In genomic region chr15:79455106-79455810, GRCm38 (mm10) we compare ENCODE assay signal across 8 mouse cellular contexts. TPM values are rescaled to one million over a fixed set of nuclear protein-coding genes. Genes with fewer than 3 reads are reported as not detected.
A peak's percentile ranks its signal among the peaks of the same experiment; 100 is the strongest.
DNase-seq lines count a peak whose midpoint lies in the region; ATAC-seq and TF ChIP-seq lines count a peak whose summit lies in the region.

Csnk1e (minus strand) TSS chr15:79455566.

- no peak within 1 kb of the TSS for H3K27ac ChIP-seq in embryonic fibroblast, embryonic 13.5 days (ENCODE audit: insufficient read depth, low read length)
- H3K27ac ChIP-seq in heart, embryonic 15.5 days: peak within 1 kb of the TSS; percentile 55; the same call in 1 of the 2 replicates
- H3K27ac ChIP-seq in liver, embryonic 16.5 days (ENCODE audit: low read length): no peak within 1 kb of the TSS
- H3K27ac ChIP-seq in neural tube, embryonic 11.5 days (ENCODE audit: low read depth, low read length): no peak within 1 kb of the TSS

- H3K4me1 ChIP-seq in embryonic fibroblast, embryonic 13.5 days (ENCODE audit: control insufficient read depth, insufficient read depth, low read length): 0 out of 2 replicates have a peak, but pooled peaks cover 3% of the 10 kb centered on the region
- peaks cover 19% of the 10 kb centered on the region for H3K4me1 ChIP-seq in heart, embryonic 15.5 days (replicated peaks)
- no peaks in the 10 kb centered on the region; the same call in 1 of the 2 replicates for H3K4me1 ChIP-seq in liver, embryonic 16.5 days (ENCODE audit: control insufficient read depth, low read depth, low read length)
- 0 out of 2 replicates have a peak, but pooled peaks cover 4% of the 10 kb centered on the region for H3K4me1 ChIP-seq in neural tube, embryonic 11.5 days (ENCODE audit: control insufficient read depth, insufficient read depth, low read length)

- no peak for TF ChIP-seq CTCF in embryonic fibroblast, embryonic 13.5 days (IDR thresholded peaks at IDR 0.05; ENCODE audit: borderline replicate concordance, insufficient read depth, low read length)

- no peaks in the 10 kb centered on the region for H3K9me3 ChIP-seq in heart, embryonic 15.5 days (replicated peaks)
- no peaks in the 10 kb centered on the region for H3K9me3 ChIP-seq in liver, embryonic 16.5 days (replicated peaks; ENCODE audit: control insufficient read depth, low read length)
- H3K9me3 ChIP-seq in neural tube, embryonic 11.5 days (ENCODE audit: control insufficient read depth, low read length): no peaks in the 10 kb centered on the region

- peak within 1 kb of the TSS; percentile 43; the same call in 1 of the 2 replicates for H3K9ac ChIP-seq in heart, embryonic 15.5 days
- H3K9ac ChIP-seq in liver, embryonic 16.5 days (ENCODE audit: low read depth, low read length): no peak within 1 kb of the TSS; the same call in 1 of the 2 replicates
- H3K9ac ChIP-seq in neural tube, embryonic 11.5 days (ENCODE audit: low read length): peak within 1 kb of the TSS; percentile 27; the same call in 1 of the 2 replicates

- DNase-seq in CD4-positive, CD25-positive, alpha-beta regulatory T cell, adult 2 months (ENCODE audit: low read depth, low spot score): peak; percentile 67
- peak; percentile 82 for DNase-seq in ZHBTc4 (ENCODE audit: low read depth, low spot score)
- DNase-seq in kidney, postnatal 14 days: peak; percentile 85
- peak; percentile 74 for DNase-seq in neural tube, embryonic 11.5 days (ENCODE audit: low spot score)

- H3K4me2 ChIP-seq in heart, embryonic 15.5 days: peak within 1 kb of the TSS; percentile 79
- H3K4me2 ChIP-seq in liver, embryonic 16.5 days (ENCODE audit: low read depth, low read length): peak within 1 kb of the TSS; percentile 42
- peak within 1 kb of the TSS; percentile 41 for H3K4me2 ChIP-seq in neural tube, embryonic 11.5 days (ENCODE audit: low read depth)

- peak within 1 kb of the TSS; percentile 66 for H3K4me3 ChIP-seq in embryonic fibroblast, embryonic 13.5 days (ENCODE audit: insufficient read depth, low read length)
- H3K4me3 ChIP-seq in heart, embryonic 15.5 days: peak within 1 kb of the TSS; percentile 42
- H3K4me3 ChIP-seq in liver, embryonic 16.5 days (ENCODE audit: low read depth, low read length): peak within 1 kb of the TSS; percentile 19
- peak within 1 kb of the TSS; percentile 21; the same call in 1 of the 2 replicates for H3K4me3 ChIP-seq in neural tube, embryonic 11.5 days (ENCODE audit: low read depth, low read length)

- ATAC-seq in heart, embryonic 15.5 days (replicated peaks; ENCODE audit: insufficient number of reproducible peaks, insufficient read depth, low FRiP score, low read depth): peak; percentile 89
- peak; percentile 74 for ATAC-seq in liver, embryonic 16.5 days (ENCODE audit: low read depth)
- peak; percentile 55; the same call in 1 of the 2 replicates for ATAC-seq in neural tube, embryonic 11.5 days (ENCODE audit: insufficient read depth, low FRiP score, low TSS enrichment)
- no peak for ATAC-seq in activated CD4-positive, CD25-positive, alpha-beta regulatory T cell, adult 4 months

- no peaks in the 10 kb centered on the region for H3K27me3 ChIP-seq in heart, embryonic 15.5 days
- no peaks in the 10 kb centered on the region for H3K27me3 ChIP-seq in liver, embryonic 16.5 days (ENCODE audit: control insufficient read depth, insufficient read depth, low read depth, low read length)
- no peaks in the 10 kb centered on the region for H3K27me3 ChIP-seq in neural tube, embryonic 11.5 days (ENCODE audit: control insufficient read depth, insufficient read depth, low read length)

- peak; percentile 56 for TF ChIP-seq POLR2A in embryonic fibroblast, embryonic 13.5 days (IDR thresholded peaks at IDR 0.05; ENCODE audit: low read depth, low read length)

- whole genome bisulfite sequencing in heart, embryonic 15.5 days: 3% methylated on average over 24 of the region's 24 CpGs
- 3% methylated on average over 24 of the region's 24 CpGs for WGBS in liver, embryonic 16.5 days (ENCODE audit: insufficient replicate concordance)
- WGBS in neural tube, embryonic 11.5 days: 4% methylated on average over 24 of the region's 24 CpGs

- no peaks in the 10 kb centered on the region for H3K36me3 ChIP-seq in heart, embryonic 15.5 days
- H3K36me3 ChIP-seq in liver, embryonic 16.5 days (ENCODE audit: control insufficient read depth, insufficient read depth): no peaks in the 10 kb centered on the region
- no peaks in the 10 kb centered on the region for H3K36me3 ChIP-seq in neural tube, embryonic 11.5 days (ENCODE audit: control insufficient read depth, insufficient read depth, low read length)

RNA-seq across cellular contexts. Expression of gene Csnk1e, which starts in this region (rescaled TPM):
- 62.7 and 78.9 TPM in 2 replicates for polyA plus RNA-seq in embryonic fibroblast, embryonic 13.5 days (2011; ENCODE audit: insufficient read length, low read depth, missing spikeins)
- 74.9 and 81.9 TPM in 2 replicates for polyA plus RNA-seq in heart, embryonic 15.5 days (2015; fragmentation: Nextera tagmentation; extraction: Ambion mirVana)
- polyA plus RNA-seq in liver, embryonic 16.5 days (2015; fragmentation: Nextera tagmentation; extraction: Ambion mirVana): 4.2 and 4.8 TPM in 2 replicates
- 192 and 213 TPM in 2 replicates for polyA plus RNA-seq in neural tube, embryonic 11.5 days (2014; fragmentation: Nextera tagmentation; extraction: Ambion mirVana)
- 1 to 10 TPM; 5.5 to 5.6 TPM for polyA plus RNA-seq in activated CD4-positive, CD25-positive, alpha-beta regulatory T cell, adult 4 months (2017; shearing (Covaris generic))
